Mouse (Mus musculus) spleen, adult 2 months (tissue): ENCODE data around the gene Zfp217.

Experiments
- CTCF ChIP-seq: fragments of 200-500 bp; IDR thresholded peaks from 2 replicates; pipeline ENCODE4 v1.5.1; 2011; ENCODE audit warnings: mild to moderate bottlenecking, inconsistent platforms; ENCODE audit not compliant: insufficient read depth, insufficient read length, insufficient replicate concordance; ENCODE audit errors: extremely low read depth
- POLR2A ChIP-seq: fragments of 200-500 bp; IDR thresholded peaks from 2 replicates; pipeline ENCODE4 v1.6.1; 2011; ENCODE audit warnings: low read depth, low read length, inconsistent platforms

DNA sequence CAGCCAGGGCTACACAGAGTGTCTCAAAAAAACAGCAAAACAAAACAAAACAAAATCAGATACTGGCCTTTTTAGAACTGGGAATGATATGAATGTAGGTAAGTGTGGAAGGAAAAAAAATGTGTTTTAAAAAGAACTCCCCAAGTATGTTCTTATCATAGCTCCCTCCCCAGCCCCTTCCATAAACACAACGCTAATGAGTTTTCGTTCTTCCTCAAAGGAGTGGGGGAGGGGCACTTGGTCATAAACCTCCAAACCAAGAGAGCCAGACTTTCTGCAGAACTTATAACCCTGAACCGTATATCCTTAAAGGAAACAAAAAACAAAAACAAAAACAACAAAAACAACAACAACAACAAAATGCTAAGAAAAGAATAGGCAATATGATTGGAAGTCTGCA, 4.0 kb downstream of the Zfp217 start:
- TF ChIP-seq POLR2A (no peak), CTCF (no peak)
